Mouse (Mus musculus): ENCODE data around the gene Nmd3. TPM values are rescaled to one million over a fixed set of nuclear protein-coding genes. Genes with fewer than 3 reads are reported as not detected.

The Nmd3 gene
- polyA plus RNA-seq, 1 experiment from 2014 or later, result 155 TPM

DNA sequence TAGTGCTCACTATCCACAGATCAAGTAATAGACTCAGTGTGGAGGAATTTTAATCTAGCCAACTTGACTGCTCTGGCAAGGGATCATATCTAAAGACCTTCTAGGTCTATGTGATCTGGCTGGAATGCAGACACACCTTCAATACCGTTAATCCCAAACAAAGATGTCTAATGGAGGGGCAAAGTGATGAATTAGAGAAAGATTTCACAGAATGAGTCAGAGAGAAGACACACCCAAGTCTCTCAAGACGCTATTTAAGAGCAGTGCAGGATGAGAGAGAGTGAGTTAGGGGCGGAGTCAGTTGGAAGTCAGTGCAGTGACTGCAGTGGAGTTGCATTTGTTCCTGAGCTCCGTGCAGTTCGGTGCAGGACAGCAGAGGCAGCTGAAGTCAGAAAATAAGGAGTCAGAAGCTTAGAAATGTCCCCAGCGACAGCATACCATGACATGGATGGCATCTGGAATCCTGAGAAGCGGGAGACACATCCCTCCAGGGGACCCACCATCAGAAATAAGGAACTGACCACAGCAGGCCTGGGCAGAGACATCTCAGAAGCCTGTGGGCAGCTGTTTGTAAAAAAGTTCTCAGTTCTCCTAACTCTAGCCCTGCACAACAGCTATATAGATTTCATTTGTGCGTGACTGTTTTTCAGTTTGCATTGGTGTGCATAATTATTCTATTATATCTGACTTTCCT, 9.7 kb upstream of the Nmd3 start:
- in situ Hi-C loops (cut with MboI; ENCODE audit: low pct_unique_long_range_greater_than_20kb), result no loop called here
- POLR2A ChIA-PET, result no interaction called here
- no peak for DNase-seq (ENCODE audit: low read depth, low spot score)

DNA sequence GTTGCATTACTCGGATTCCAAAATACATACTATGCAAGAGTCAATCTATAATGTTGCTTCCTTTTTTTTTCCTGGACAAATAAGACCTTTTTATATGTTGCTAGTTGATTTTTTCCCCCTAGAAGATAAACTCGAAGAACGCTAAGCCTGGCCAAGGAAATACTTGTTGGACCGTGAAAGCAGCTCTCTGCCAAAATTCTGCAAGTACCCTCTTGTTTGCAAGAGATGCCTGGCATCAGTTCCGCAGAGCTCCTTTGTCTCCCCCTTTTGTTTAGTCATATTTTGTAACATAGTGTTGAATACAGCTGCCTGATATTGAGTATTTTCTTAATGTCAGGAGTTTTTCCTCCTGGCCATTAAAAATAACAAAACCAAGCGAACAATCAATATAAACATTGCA, 4.3 kb upstream of the Nmd3 start:
- in situ Hi-C loops (cut with MboI; ENCODE audit: low pct_unique_long_range_greater_than_20kb), result no loop called here
- DNase-seq (ENCODE audit: low read depth, low spot score) (no peak), ATAC-seq (no peak)
- no peaks in the 10 kb centered on the region for H3K27me3 ChIP-seq
- POLR2A ChIA-PET, result no interaction called here
- CTCF ChIA-PET, result interaction anchor here (0.8 kb wide), 1 partner anchor 235 kb away, joined by 3 read pairs; no protein-coding TSS in a partner anchor
- TF ChIP-seq CTCF (IDR thresholded peaks at IDR 0.05), result no peak

More for the DNA sequence above, 9.7 kb upstream of the Nmd3 start:
- no peaks in the 10 kb centered on the region for H3K27me3 ChIP-seq
- TF ChIP-seq CTCF (IDR thresholded peaks at IDR 0.05), result no peak
- CTCF ChIA-PET, result interaction anchor here (1.6 kb wide), 1 partner anchor 9 kb away, joined by 4 read pairs; no protein-coding TSS in a partner anchor
- ATAC-seq, result no peak

DNA sequence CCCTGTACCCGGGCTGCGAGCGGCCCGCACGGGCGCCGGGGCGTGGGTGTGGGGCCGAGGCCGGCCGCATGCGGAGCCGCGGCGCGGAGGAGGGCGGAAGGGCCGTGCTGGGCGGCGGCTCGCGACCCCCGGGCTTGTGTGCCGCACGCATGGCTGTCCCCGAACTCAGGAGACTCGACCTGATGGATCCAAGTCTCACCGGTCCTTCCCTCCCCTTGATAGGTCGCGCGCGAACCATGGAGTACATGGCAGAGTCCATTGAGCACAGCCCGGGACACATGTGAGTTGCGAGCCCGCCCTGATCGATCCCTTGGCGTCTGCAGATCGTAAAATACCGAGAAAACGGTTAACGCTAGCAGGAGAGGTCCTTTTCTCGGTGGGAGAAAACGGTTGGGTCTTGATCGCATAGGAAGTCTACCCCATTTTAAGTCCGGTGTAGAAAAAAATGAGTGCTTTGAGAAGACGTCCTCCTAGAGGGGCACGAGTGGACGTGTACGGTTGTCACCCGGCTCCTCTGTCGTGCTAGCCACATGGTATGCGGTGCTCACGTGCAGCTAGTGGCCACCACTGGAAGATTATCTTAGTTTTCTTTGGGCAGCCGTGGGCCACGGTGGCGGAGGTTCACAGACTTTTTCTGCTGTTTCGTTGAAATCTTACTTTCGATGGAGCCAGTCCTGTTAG, 542 bp downstream of the Nmd3 start:
- peak; percentile 17 for DNase-seq (ENCODE audit: low read depth, low spot score)

DNA sequence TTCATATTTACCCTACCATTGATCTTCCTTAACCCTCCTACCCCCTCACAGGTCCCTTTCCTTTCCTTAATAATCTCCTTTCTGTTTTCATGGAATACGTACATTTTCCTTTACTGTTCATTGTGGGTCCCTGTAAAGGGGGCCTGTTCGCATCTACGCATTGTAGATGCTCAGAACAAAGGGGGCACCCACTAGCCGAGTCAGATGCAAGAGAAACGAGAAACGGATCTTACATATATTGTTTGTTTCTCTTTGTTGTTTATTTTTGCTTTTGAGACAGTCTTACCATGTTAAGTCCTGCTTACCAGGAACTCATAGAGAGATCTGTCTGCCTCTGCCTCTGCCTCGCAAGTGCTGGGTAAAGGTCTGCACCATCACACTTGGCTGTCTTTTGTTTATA, 1.4 kb downstream of the Nmd3 start:
- ATAC-seq (no peak), DNase-seq (ENCODE audit: low read depth, low spot score) (no peak)
- TF ChIP-seq CTCF (IDR thresholded peaks at IDR 0.05), result no peak
- H3K27me3 ChIP-seq, result no peaks in the 10 kb centered on the region
- ChIA-PET POLR2A (no interaction called here), CTCF (no interaction called here)
- in situ Hi-C loops (cut with MboI; ENCODE audit: low pct_unique_long_range_greater_than_20kb), result loop anchor here (10.0 kb wide), 1 partner anchor 598 kb away; the partner anchor contains the start of gene Kpna4

More for the DNA sequence above, 542 bp downstream of the Nmd3 start:
- ChIA-PET POLR2A (interaction anchor here (0.6 kb wide), 2 partner anchors 136 to 1142 kb away, joined by 4 to 5 read pairs; no protein-coding TSS in a partner anchor), CTCF (no interaction called here)
- ATAC-seq, result peak; percentile 71
- in situ Hi-C loops (cut with MboI; ENCODE audit: low pct_unique_long_range_greater_than_20kb), result loop anchor here (10.0 kb wide), 1 partner anchor 598 kb away; the partner anchor contains the start of gene Kpna4
- TF ChIP-seq CTCF (IDR thresholded peaks at IDR 0.05), result no peak
- H3K27me3 ChIP-seq, result no peaks in the 10 kb centered on the region

DNA sequence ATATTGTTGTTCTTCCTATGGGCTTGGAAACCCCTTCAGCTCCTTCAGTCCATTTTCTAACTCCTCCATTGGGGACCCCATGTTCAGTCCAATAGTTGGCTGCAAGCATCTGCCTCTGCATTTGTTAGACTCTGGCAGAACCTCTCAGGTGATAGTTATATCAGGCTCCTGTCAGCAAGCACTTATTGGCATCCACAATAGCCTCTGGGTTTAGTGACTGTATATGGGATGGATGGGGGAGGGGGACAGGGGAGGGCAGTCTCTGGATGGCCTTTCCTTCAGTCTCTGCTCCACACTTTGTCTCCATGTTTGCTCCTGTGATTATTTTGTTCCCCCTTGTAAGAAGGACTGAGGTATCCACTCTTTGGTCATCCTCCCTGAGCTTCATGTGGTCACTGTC, 9.1 kb downstream of the Nmd3 start:
- POLR2A ChIA-PET, result no interaction called here
- H3K27me3 ChIP-seq, result no peaks in the 10 kb centered on the region
- no peak for ATAC-seq
- CTCF ChIA-PET, result no interaction called here
- TF ChIP-seq CTCF (IDR thresholded peaks at IDR 0.05), result no peak
- no peak for DNase-seq (ENCODE audit: low read depth, low spot score)
- in situ Hi-C loops (cut with MboI; ENCODE audit: low pct_unique_long_range_greater_than_20kb), result loop anchor here (25.0 kb wide), 1 partner anchor 769 kb away; no protein-coding TSS in a partner anchor

DNA sequence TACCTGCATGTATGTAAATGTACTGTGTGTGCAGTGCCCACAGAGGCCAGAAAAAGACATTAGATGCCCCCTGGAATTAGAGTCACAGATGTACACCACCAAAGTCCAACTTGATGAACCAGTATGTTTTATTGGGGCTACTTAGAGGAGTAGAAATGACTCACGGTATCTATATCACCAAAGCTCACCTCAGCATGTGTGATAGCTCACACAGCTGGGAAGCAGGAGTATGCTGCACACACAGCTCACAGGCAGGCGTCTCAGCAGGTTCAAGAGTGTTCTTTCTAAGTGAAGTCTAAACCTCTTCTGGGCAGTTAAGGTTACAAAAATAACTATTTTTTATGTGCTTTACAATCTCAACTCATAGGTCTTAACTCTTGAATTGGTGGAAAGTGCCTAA, 12.2 kb downstream of the Nmd3 start:
- ChIA-PET POLR2A (no interaction called here), CTCF (no interaction called here)
- H3K27me3 ChIP-seq, result no peaks in the 10 kb centered on the region
- ATAC-seq, result no peak
- no peak for TF ChIP-seq CTCF (IDR thresholded peaks at IDR 0.05)
- no peak for DNase-seq (ENCODE audit: low read depth, low spot score)
- in situ Hi-C loops (cut with MboI; ENCODE audit: low pct_unique_long_range_greater_than_20kb), result loop anchor here (25.0 kb wide), 1 partner anchor 772 kb away; no protein-coding TSS in a partner anchor

DNA sequence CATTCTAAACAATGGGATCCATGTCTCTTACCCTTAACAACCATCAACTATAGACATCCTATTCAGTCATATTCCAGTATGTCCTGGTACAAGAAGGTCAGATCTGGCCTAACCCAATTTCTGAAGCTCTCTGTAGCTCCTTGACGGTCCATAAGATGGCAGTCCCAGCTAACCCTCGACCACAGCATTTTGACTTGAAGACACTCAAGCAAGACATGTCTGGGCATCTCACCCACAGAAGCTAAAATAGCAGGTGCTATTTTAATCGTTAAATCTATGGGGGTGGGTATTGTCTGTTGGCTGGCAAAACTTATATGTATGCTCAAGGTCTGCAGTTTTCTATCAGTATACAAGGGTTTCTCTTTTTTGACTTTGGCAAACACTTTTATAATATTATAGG, 33.4 kb downstream of the Nmd3 start:
- no peaks in the 10 kb centered on the region for H3K27me3 ChIP-seq
- DNase-seq (ENCODE audit: low read depth, low spot score), result no peak
- ChIA-PET POLR2A (no interaction called here), CTCF (interaction anchor here (1.0 to 1.2 kb wide), 3 partner anchors 8 to 19 kb away, joined by 4 to 7 read pairs (median 4); no protein-coding TSS in a partner anchor)
- in situ Hi-C loops (cut with MboI; ENCODE audit: low pct_unique_long_range_greater_than_20kb), result loop anchor here (5.0 kb wide), 1 partner anchor 147 kb away; no protein-coding TSS in a partner anchor
- TF ChIP-seq CTCF (IDR thresholded peaks at IDR 0.05), result no peak
- no peak for ATAC-seq

DNA sequence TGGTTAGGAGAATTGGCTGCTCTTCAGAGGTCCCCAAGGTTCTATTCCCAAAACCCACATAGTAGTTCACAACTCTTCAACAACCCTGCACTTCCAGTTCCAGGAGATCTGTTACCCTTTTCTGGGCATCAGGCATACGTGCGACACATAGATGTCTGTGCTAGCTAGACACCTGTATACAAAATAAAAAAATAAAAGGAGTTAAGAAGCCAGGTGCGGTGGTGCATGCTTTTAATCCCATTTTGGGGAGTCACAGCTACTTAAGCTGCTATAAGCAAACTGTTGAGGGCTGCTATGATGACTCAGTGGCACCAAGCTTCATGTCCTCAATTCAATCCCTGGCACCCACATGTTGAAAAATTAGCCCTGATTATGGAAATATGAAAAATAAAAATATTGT, 34.2 kb downstream of the Nmd3 start:
- TF ChIP-seq CTCF (IDR thresholded peaks at IDR 0.05), result no peak
- ATAC-seq (no peak), DNase-seq (ENCODE audit: low read depth, low spot score) (no peak)
- CTCF ChIA-PET, result interaction anchor here (0.6 to 1.2 kb wide), 6 partner anchors 9 to 139 kb away, joined by 3 to 7 read pairs (median 4); no protein-coding TSS in a partner anchor
- H3K27me3 ChIP-seq, result no peaks in the 10 kb centered on the region
- POLR2A ChIA-PET, result no interaction called here
- in situ Hi-C loops (cut with MboI; ENCODE audit: low pct_unique_long_range_greater_than_20kb), result loop anchor here (5.0 kb wide), 1 partner anchor 146 kb away; no protein-coding TSS in a partner anchor

DNA sequence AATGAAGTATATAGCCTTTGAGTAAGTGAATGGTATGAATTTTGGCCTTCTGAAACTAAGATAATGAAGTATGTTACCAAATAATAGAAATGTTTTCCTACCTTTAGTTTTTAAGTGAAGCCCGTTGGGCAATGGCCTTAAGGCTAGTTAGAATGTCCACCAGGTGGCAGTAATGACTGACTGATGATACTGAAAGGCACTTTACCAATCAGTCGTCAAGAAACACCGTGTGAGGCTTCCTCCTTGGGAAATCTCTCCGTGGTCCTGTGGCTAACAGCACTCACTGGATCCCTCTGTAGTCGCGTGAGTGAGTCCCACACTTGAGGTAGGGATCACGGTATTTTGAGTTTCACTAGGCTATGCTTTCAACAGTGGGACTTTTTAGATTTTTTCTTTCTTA, 34.7 kb downstream of the Nmd3 start:
- in situ Hi-C loops (cut with MboI; ENCODE audit: low pct_unique_long_range_greater_than_20kb), result loop anchor here (5.0 kb wide), 1 partner anchor 146 kb away; no protein-coding TSS in a partner anchor
- peak; percentile 79 for TF ChIP-seq CTCF (IDR thresholded peaks at IDR 0.05)
- peak; percentile 78 for ATAC-seq
- peak; percentile 39 for DNase-seq (ENCODE audit: low read depth, low spot score)
- no peaks in the 10 kb centered on the region for H3K27me3 ChIP-seq
- CTCF ChIA-PET, result interaction anchor here (0.6 to 1.1 kb wide), 2 partner anchors 9 to 20 kb away, joined by 3 to 7 read pairs; no protein-coding TSS in a partner anchor
- POLR2A ChIA-PET, result no interaction called here

DNA sequence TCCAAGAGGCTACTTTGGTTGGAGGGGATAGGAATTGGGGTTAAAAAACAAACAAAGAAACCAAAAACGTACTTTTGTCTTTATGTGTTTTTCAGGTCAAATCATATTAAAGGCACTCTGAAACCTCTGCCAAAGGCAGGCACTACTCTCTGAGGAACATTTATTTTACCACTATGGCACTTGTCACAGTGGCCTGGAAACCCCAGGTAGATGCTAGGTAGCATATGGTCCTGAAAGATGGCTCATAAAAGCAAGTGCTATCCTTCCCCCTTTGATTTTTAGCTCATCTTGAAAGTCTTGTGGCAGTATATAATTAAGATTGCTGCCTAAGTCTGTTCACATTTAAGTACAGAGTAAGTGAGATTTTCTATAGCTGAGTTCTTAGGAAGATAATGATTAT, 35.7 kb downstream of the Nmd3 start:
- POLR2A ChIA-PET, result no interaction called here
- DNase-seq (ENCODE audit: low read depth, low spot score) (no peak), ATAC-seq (no peak)
- CTCF ChIA-PET, result interaction anchor here (1.0 to 2.0 kb wide), 4 partner anchors 8 to 152 kb away, joined by 3 to 7 read pairs (median 3); no protein-coding TSS in a partner anchor
- TF ChIP-seq CTCF (IDR thresholded peaks at IDR 0.05), result no peak
- in situ Hi-C loops (cut with MboI; ENCODE audit: low pct_unique_long_range_greater_than_20kb), result loop anchor here (5.0 kb wide), 1 partner anchor 145 kb away; no protein-coding TSS in a partner anchor
- H3K27me3 ChIP-seq, result no peaks in the 10 kb centered on the region
